Mouse (Mus musculus): ENCODE results near the gene Bpifb1. TPM values are rescaled to one million over a fixed set of nuclear protein-coding genes. Genes with fewer than 3 reads are reported as not detected.

The Bpifb1 gene
- polyA plus RNA-seq, 1 experiment from 2014 or later, result 0.39 TPM

Other genes starting within 250 kb of the Bpifb1 start
- not detected in 2 replicates for gene Bpifa6, start 215.9 kb upstream of the Bpifb1 start, polyA plus RNA-seq (2016; fragmentation: Nextera tagmentation; extraction: Ambion mirVana)
- gene Bpifa2, start 182.6 kb upstream of the Bpifb1 start, polyA plus RNA-seq (2016; fragmentation: Nextera tagmentation; extraction: Ambion mirVana), result not detected in 2 replicates
- gene Bpifa3, start 60.5 kb upstream of the Bpifb1 start, polyA plus RNA-seq (2016; fragmentation: Nextera tagmentation; extraction: Ambion mirVana), result not detected in 2 replicates
- not detected in 2 replicates for gene Bpifa1, start 47.9 kb upstream of the Bpifb1 start, polyA plus RNA-seq (2016; fragmentation: Nextera tagmentation; extraction: Ambion mirVana)
- not detected in 2 replicates for gene Bpifa5, start 28.2 kb upstream of the Bpifb1 start, polyA plus RNA-seq (2016; fragmentation: Nextera tagmentation; extraction: Ambion mirVana)
- gene Bpifb5, start 32.9 kb downstream of the Bpifb1 start, polyA plus RNA-seq (2016; fragmentation: Nextera tagmentation; extraction: Ambion mirVana), result 0.48 and 0.51 TPM in 2 replicates
- 0.07 TPM in 1 of 2 replicates, not detected in the other for gene Bpifb9a, start 67.0 kb downstream of the Bpifb1 start, polyA plus RNA-seq (2016; fragmentation: Nextera tagmentation; extraction: Ambion mirVana)
- gene Bpifb9b, start 116.4 kb downstream of the Bpifb1 start, polyA plus RNA-seq (2016; fragmentation: Nextera tagmentation; extraction: Ambion mirVana), result not detected in 2 replicates
- gene Cdk5rap1, start 182.2 kb downstream of the Bpifb1 start, polyA plus RNA-seq (2016; fragmentation: Nextera tagmentation; extraction: Ambion mirVana), result 15.7 and 18.7 TPM in 2 replicates
- gene Snta1, start 217.3 kb downstream of the Bpifb1 start, polyA plus RNA-seq (2016; fragmentation: Nextera tagmentation; extraction: Ambion mirVana), result 28.1 and 42.0 TPM in 2 replicates
- 37.3 and 44.6 TPM in 2 replicates for gene Cbfa2t2, start 245.7 kb downstream of the Bpifb1 start, polyA plus RNA-seq (2016; fragmentation: Nextera tagmentation; extraction: Ambion mirVana)

Measured in heart, embryonic 10.5 days (tissue).